Mouse (Mus musculus) heart, postnatal 10 days (tissue): ENCODE data around the gene Ggt1. TPM values are rescaled to one million over a fixed set of nuclear protein-coding genes. Genes with fewer than 3 reads are reported as not detected.
A peak's percentile ranks its signal among the peaks of the same experiment; 100 is the strongest.

Source experiments
- DNase-seq, 2 experiments: peaks; one replicate each; pipeline ENCODE4 v3.0.0; 2021
- intact Hi-C: fragments of 180-260 bp; cut with DNase I; formaldehyde crosslinking; loops from one replicate; pipeline ENCODE4 v1.15.1; 2025
- total RNA-seq, 2 experiments: library from RNA; stranded (reverse); gene quantifications; 2 replicates each; pipeline ENCODE4 v1.2.3; 2021

Ggt1 gene
- total RNA-seq, 2 experiments from 2014 or later = not detected

GRCm38 (mm10) chr10:75570981-75571657 lies 9.7 kb downstream of the Ggt1 start:
- intact Hi-C loops = no loop called here
- DNase-seq = no peak

GRCm38 (mm10) chr10:75571937-75572336 lies 10.5 kb downstream of the Ggt1 start:
- intact Hi-C loops = no loop called here
- no peak for DNase-seq

- intact Hi-C loops = no loop called here
- DNase-seq = no peak
Observed at GRCm38 (mm10) chr10:75573181-75573580, 11.8 kb downstream of the Ggt1 start.

GRCm38 (mm10) chr10:75573965-75574364 lies 12.6 kb downstream of the Ggt1 start:
- no peak for DNase-seq
- intact Hi-C loops = no loop called here

- intact Hi-C loops = no loop called here
- no peak for DNase-seq
Observed at GRCm38 (mm10) chr10:75579129-75579528, 17.7 kb downstream of the Ggt1 start.

GRCm38 (mm10) chr10:75585876-75586552 lies 24.6 kb downstream of the Ggt1 start:
- peak; percentile 90 to 95 for DNase-seq
- intact Hi-C loops = loop anchor here (1.0 to 5.0 kb wide), 5 partner anchors 49 to 366 kb away; partner anchors contain the start of gene Gm5134

- DNase-seq = peak in 1 of 2 experiments; percentile 19
- intact Hi-C loops = loop anchor here (1.0 to 5.0 kb wide), 5 partner anchors 49 to 366 kb away; partner anchors contain the start of gene Gm5134
Observed at GRCm38 (mm10) chr10:75586553-75586879, 25.1 kb downstream of the Ggt1 start.

- DNase-seq = peak; percentile 48 to 59
- intact Hi-C loops = loop anchor here (2.0 to 5.0 kb wide), 4 partner anchors 117 to 365 kb away; partner anchors contain the start of gene Gm5134
Observed at GRCm38 (mm10) chr10:75587781-75588180, 26.4 kb downstream of the Ggt1 start.

- intact Hi-C loops = loop anchor here (5.0 kb wide), 2 partner anchors 244 to 364 kb away; partner anchors contain the start of gene Gm5134
- DNase-seq = peak; percentile 32 to 55
Observed at GRCm38 (mm10) chr10:75588336-75588735, 26.9 kb downstream of the Ggt1 start.

GRCm38 (mm10) chr10:75589129-75589528 lies 27.7 kb downstream of the Ggt1 start, which contains the start of gene Ggt5:
Gene Ggt5, plus strand, starts transcription at chr10:75589340.
- intact Hi-C loops = loop anchor here (5.0 kb wide), 2 partner anchors 243 to 363 kb away; partner anchors contain the start of gene Gm5134

GRCm38 (mm10) chr10:75589651-75590050 lies 28.2 kb downstream of the Ggt1 start:
- peak; percentile 45 to 46 for DNase-seq
- intact Hi-C loops = loop anchor here (5.0 kb wide), 2 partner anchors 243 to 363 kb away; partner anchors contain the start of gene Gm5134

More at GRCm38 (mm10) chr10:75589129-75589528, 27.7 kb downstream of the Ggt1 start, which contains the start of gene Ggt5:
- peak; percentile 78 to 83 for DNase-seq

GRCm38 (mm10) chr10:75591211-75591894 lies 29.9 kb downstream of the Ggt1 start:
- intact Hi-C loops = no loop called here
- DNase-seq = peak; percentile 70 to 74

- peak; percentile 4 to 12 for DNase-seq
- intact Hi-C loops = no loop called here
Observed at GRCm38 (mm10) chr10:75592585-75592984, 31.2 kb downstream of the Ggt1 start.

GRCm38 (mm10) chr10:75595981-75596380 lies 34.6 kb downstream of the Ggt1 start:
- DNase-seq = peak; percentile 84 to 86
- intact Hi-C loops = no loop called here

- intact Hi-C loops = no loop called here
- DNase-seq = peak in 1 of 2 experiments; percentile 11
Observed at GRCm38 (mm10) chr10:75600189-75600730, 38.9 kb downstream of the Ggt1 start.

- no peak for DNase-seq
- intact Hi-C loops = no loop called here
Observed at GRCm38 (mm10) chr10:75605162-75605846, 43.9 kb downstream of the Ggt1 start.

- intact Hi-C loops = no loop called here
- no peak for DNase-seq
Observed at GRCm38 (mm10) chr10:75607253-75607652, 45.8 kb downstream of the Ggt1 start.

GRCm38 (mm10) chr10:75608975-75609374 lies 47.6 kb downstream of the Ggt1 start:
- no peak for DNase-seq
- intact Hi-C loops = no loop called here

- intact Hi-C loops = no loop called here
- DNase-seq = no peak
Observed at GRCm38 (mm10) chr10:75610486-75610885, 49.1 kb downstream of the Ggt1 start.

- no peak for DNase-seq
- intact Hi-C loops = no loop called here
Observed at GRCm38 (mm10) chr10:75616044-75616443, 54.6 kb downstream of the Ggt1 start.
